Mouse (Mus musculus): ENCODE data around the gene Kctd2. TPM values are rescaled to one million over a fixed set of nuclear protein-coding genes. Genes with fewer than 3 reads are reported as not detected.
A peak's percentile ranks its signal among the peaks of the same experiment; 100 is the strongest.
"Not testable (repeated sequence)": the region's sequence is repeated elsewhere in the genome, so short reads cannot be mapped to it uniquely, and the experiment has no call there.

Gene Kctd2
- polyA plus RNA-seq, 1 experiment from 2014 or later, result 26.3 TPM

- peak; percentile 95 for ATAC-seq (replicated peaks)
- WGBS, result under 1% methylated on average over 65 of the region's 76 CpGs
- H3K27me3 ChIP-seq, result no peaks in the 10 kb centered on the region
- peak within 1 kb of the TSS; percentile 95 for H3K27ac ChIP-seq (replicated peaks)
- peaks cover 38% of the 10 kb centered on the region for H3K4me1 ChIP-seq
- peak within 1 kb of the TSS; percentile 70 for H3K4me2 ChIP-seq (replicated peaks)
- H3K9ac ChIP-seq (replicated peaks), result peak within 1 kb of the TSS; percentile 97
- peak within 1 kb of the TSS; percentile 95 for H3K4me3 ChIP-seq
- H3K9me3 ChIP-seq, result no peaks in the 10 kb centered on the region
- H3K36me3 ChIP-seq, result no peaks in the 10 kb centered on the region
These were observed 38.0 kb upstream of the Kctd2 start, which contains the start of gene Cdr2l for GRCm38 (mm10) chr11:115381743-115382539. TSS of gene Cdr2l (plus strand) at chr11:115381916.

GRCm38 (mm10) chr11:115382891-115383290, 37.0 kb upstream of the Kctd2 start:
- H3K36me3 ChIP-seq, result no peaks in the 10 kb centered on the region
- peak overlapping the region; percentile 97 for H3K9ac ChIP-seq (replicated peaks)

DNA sequence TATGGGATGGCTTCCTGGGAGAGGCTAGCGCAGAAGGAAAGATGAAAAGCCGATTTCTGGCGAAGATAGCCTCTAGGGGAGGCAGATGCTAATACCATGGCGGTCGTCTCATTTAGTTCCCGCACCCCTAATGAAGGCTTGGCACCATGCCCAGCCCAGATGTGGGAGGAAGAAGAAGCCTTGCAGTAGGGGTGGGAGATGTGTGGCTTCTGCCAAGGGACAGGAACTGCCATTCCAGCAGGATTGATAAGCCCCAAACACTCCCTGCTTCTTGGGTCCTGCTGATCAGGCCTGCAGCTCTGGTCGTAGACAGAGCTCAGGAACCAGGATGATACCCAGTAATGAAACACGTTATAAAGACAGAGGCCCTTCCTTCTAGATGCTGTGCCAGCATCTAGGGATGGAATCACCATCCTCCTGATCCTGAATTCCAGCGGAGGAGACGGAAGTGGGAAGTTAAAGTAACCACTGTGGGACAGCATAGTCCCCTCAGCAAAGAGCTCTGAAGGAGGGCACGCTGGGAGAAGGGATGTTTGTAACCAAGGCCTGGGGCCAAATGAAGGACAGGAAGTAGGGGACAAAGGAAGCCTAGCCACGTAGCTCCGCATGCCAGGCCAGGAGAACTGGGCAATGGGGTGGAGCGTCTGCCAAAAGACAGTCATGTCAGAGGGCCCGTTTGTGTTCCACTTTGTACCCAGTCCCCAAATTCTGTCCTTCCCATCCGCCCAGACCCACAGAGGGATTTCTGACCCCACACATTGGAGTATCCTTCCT, 36.0 kb upstream of the Kctd2 start:
- H3K4me3 ChIP-seq, result peak overlapping the region; percentile 95
- no peaks in the 10 kb centered on the region for H3K9me3 ChIP-seq
- peaks cover 42% of the 10 kb centered on the region for H3K4me1 ChIP-seq
- no peaks in the 10 kb centered on the region for H3K36me3 ChIP-seq
- 31% methylated on average over 16 of the region's 16 CpGs for WGBS
- peak overlapping the region; percentile 95 for H3K27ac ChIP-seq (replicated peaks)
- H3K4me2 ChIP-seq (replicated peaks), result peak overlapping the region; percentile 70
- peak overlapping the region; percentile 97 for H3K9ac ChIP-seq (replicated peaks)
- no peaks in the 10 kb centered on the region for H3K27me3 ChIP-seq
- ATAC-seq (replicated peaks), result no peak

More at GRCm38 (mm10) chr11:115382891-115383290, 37.0 kb upstream of the Kctd2 start:
- WGBS, result 7% methylated on average over 5 of the region's 5 CpGs
- peak overlapping the region; percentile 95 for H3K27ac ChIP-seq (replicated peaks)
- no peak for ATAC-seq (replicated peaks)
- H3K9me3 ChIP-seq, result no peaks in the 10 kb centered on the region
- H3K27me3 ChIP-seq, result no peaks in the 10 kb centered on the region
- H3K4me1 ChIP-seq, result peaks cover 42% of the 10 kb centered on the region
- peak overlapping the region; percentile 70 for H3K4me2 ChIP-seq (replicated peaks)
- peak overlapping the region; percentile 95 for H3K4me3 ChIP-seq

- no peaks in the 10 kb centered on the region for H3K36me3 ChIP-seq
- peak overlapping the region; percentile 95; the same call in 1 of the 2 replicates for H3K27ac ChIP-seq (replicated peaks)
- H3K4me1 ChIP-seq, result peaks cover 42% of the 10 kb centered on the region
- WGBS, result 76% methylated on average over 5 of the region's 5 CpGs
- H3K9ac ChIP-seq (replicated peaks), result peak overlapping the region; percentile 97
- ATAC-seq (replicated peaks), result no peak
- H3K4me3 ChIP-seq, result no peak overlapping the region
- H3K4me2 ChIP-seq (replicated peaks), result 0 out of 2 replicates have a peak overlapping the region, but pooled peaks have one; percentile 70
- H3K27me3 ChIP-seq, result no peaks in the 10 kb centered on the region
- no peaks in the 10 kb centered on the region for H3K9me3 ChIP-seq
These were observed 35.3 kb upstream of the Kctd2 start for GRCm38 (mm10) chr11:115384587-115384986.

DNA sequence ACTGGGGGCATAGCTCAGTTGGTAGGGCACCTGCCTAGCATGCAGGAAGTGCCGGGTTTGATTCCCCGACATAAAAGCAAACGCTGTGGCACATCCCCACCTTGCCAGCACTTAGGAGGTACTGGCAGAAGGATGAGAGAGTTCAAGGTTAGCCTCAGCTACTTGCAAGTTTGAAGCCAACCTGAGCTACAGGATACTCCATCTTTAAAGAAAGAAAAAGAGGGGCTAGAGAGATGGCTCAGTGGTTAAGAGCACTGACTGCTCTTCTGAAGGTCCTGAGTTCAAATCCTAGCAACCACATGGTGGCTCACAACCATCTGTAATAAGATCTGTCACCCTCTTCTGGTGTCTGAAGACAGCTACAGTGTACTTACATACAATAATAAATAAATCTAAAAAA, 33.1 kb upstream of the Kctd2 start:
- H3K27me3 ChIP-seq, result not testable (repeated sequence)

GRCm38 (mm10) chr11:115391358-115391757, 28.6 kb upstream of the Kctd2 start:
- no peak for ATAC-seq (replicated peaks)
- 90% methylated on average over 7 of the region's 7 CpGs for WGBS
- Histone ChIP-seq H3K27ac (replicated peaks) (no peak overlapping the region), H3K4me1 (peaks cover 4% of the 10 kb centered on the region; the same call in 1 of the 2 replicates), H3K27me3 (no peaks in the 10 kb centered on the region), H3K4me2 (replicated peaks) (no peak overlapping the region), H3K4me3 (no peak overlapping the region), H3K36me3 (peaks cover 48% of the 10 kb centered on the region), H3K9me3 (no peaks in the 10 kb centered on the region), H3K9ac (replicated peaks) (no peak overlapping the region)

More for the DNA sequence above, 33.1 kb upstream of the Kctd2 start:
- WGBS, result 91% methylated on average over 3 of the region's 3 CpGs
- Histone ChIP-seq H3K4me1 (peaks cover 36% of the 10 kb centered on the region), H3K36me3 (peaks cover 18% of the 10 kb centered on the region)
- not testable (repeated sequence) for H3K9me3 ChIP-seq; H3K4me2 ChIP-seq (replicated peaks); H3K9ac ChIP-seq (replicated peaks); H3K4me3 ChIP-seq; H3K27ac ChIP-seq (replicated peaks); ATAC-seq (replicated peaks)

DNA sequence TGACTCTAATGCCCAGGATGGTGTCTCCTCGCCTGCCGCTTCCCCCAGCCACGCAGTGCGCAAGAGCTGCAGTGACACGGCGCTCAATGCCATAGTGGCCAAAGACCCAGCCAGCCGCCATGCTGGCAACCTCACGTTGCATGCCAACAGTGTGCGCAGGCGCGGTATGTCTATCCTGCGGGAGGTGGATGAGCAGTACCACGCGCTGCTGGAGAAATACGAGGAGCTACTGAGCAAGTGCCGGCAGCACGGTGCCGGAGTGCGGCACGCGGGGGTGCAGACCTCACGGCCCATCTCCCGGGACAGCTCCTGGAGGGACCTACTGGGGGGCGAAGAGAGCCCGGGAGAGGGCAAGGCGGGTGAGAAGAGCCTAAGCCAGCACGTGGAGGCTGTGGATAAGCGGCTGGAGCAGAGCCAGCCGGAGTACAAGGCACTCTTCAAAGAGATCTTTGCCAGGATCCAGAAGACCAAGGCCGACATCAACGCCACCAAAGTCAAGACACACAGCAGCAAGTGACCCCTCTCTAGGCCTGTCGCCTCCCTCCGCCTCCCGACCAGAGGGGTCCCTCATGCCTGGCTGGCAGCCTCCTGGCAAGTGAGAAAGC, 26.1 kb upstream of the Kctd2 start:
- Histone ChIP-seq H3K4me1 (no peaks in the 10 kb centered on the region), H3K36me3 (peaks cover 49% of the 10 kb centered on the region), H3K4me3 (no peak overlapping the region), H3K4me2 (replicated peaks) (no peak overlapping the region), H3K9me3 (no peaks in the 10 kb centered on the region), H3K9ac (replicated peaks) (no peak overlapping the region), H3K27ac (replicated peaks) (no peak overlapping the region), H3K27me3 (no peaks in the 10 kb centered on the region)
- 75% methylated on average over 34 of the region's 34 CpGs for WGBS
- no peak for ATAC-seq (replicated peaks)

DNA sequence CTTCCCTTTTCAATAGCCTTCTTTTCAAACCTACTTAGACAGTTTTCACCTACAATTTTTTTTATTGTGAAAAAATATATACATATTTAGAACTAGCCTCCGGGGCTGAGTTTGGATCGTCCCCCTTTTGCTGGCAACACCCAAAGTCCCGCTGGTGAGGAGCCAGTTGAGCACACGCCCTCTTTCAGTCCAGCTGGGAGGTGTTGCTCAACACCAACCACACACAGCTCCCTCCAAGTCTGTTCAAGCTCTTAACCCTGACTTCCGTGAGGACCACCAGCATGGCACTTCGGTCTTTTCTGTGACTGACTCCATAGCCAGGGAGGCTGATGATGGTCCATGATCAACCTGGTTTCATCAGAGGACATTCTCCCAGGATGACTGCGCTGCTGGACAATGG, 21.8 kb upstream of the Kctd2 start:
- Histone ChIP-seq H3K9ac (replicated peaks) (no peak overlapping the region), H3K4me1 (peaks cover 8% of the 10 kb centered on the region), H3K36me3 (peaks cover 21% of the 10 kb centered on the region), H3K4me3 (no peak overlapping the region), H3K27me3 (no peaks in the 10 kb centered on the region), H3K4me2 (replicated peaks) (no peak overlapping the region), H3K9me3 (no peaks in the 10 kb centered on the region), H3K27ac (replicated peaks) (no peak overlapping the region)
- no peak for ATAC-seq (replicated peaks)
- WGBS, result 84% methylated on average over 7 of the region's 7 CpGs

DNA sequence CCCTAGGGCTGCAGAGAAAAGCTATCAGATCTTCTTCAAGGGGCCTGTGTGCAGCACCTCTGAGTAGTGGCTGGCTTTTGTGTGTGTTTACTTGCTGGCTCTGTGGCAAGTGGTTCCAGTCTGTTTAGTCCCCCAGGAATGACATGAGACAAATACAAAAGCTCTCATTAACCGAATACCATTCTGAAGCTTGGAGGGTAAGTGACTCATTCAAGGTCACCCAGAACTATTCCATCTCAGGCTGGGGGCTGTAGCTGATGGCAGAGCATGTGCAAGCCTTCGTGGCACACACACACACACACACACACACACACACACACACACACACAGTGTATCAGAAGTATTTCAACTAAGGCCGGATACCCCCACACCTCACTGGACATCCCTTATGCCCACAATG, 19.8 kb upstream of the Kctd2 start:
- peaks cover 4% of the 10 kb centered on the region; the same call in 1 of the 2 replicates for H3K36me3 ChIP-seq
- H3K27ac ChIP-seq (replicated peaks), result peak overlapping the region; percentile 46; the same call in 1 of the 2 replicates
- ATAC-seq (replicated peaks), result no peak
- H3K9ac ChIP-seq (replicated peaks), result no peak overlapping the region
- no peaks in the 10 kb centered on the region for H3K9me3 ChIP-seq
- WGBS, result 74% methylated on average over 3 of the region's 3 CpGs
- H3K4me1 ChIP-seq, result peaks cover 21% of the 10 kb centered on the region
- no peak overlapping the region for H3K4me3 ChIP-seq
- no peak overlapping the region for H3K4me2 ChIP-seq (replicated peaks)
- H3K27me3 ChIP-seq, result no peaks in the 10 kb centered on the region

DNA sequence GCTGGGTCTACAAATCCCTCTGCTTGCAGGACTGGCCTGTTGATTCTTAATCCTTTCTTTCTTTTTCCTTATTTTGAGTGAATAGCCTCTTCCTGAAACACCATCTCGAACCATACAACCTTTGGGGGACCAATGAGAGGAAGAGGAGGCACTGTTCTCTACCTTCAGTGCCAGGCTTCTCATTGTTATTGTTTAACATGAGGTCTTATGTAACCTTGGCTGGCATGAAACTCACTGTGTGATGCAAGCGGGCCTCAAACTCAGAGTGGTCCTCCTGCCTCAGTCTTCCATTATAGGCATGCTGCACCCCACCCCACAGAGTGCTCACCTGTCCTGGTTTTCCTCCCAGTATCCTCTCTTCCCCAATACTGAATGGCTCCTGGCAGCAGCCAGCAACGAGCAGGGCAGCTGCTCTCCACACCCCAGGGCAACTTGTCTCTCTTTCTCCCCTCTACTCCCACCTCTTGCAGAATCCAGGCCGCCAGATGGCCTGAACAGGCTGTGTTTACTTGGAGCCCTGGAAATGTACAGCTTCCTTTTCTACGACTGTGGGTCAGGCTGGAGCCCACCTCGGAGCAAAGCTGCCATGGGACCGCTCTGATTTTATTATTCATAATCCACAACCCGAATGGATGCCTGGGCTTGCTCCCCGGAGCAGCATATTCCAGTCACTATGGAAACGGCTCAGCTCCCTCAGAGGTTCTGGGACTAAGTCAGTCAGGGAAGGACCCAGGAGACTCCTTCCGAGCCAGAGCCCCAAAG, 19.1 kb upstream of the Kctd2 start:
- Histone ChIP-seq H3K4me1 (peaks cover 22% of the 10 kb centered on the region), H3K9me3 (no peaks in the 10 kb centered on the region), H3K4me3 (no peak overlapping the region), H3K36me3 (peaks cover 4% of the 10 kb centered on the region; the same call in 1 of the 2 replicates), H3K27me3 (no peaks in the 10 kb centered on the region), H3K9ac (replicated peaks) (no peak overlapping the region), H3K4me2 (replicated peaks) (no peak overlapping the region), H3K27ac (replicated peaks) (peak overlapping the region; percentile 46)
- ATAC-seq (replicated peaks), result 0 out of 2 replicates have a peak, but pooled peaks have one; percentile 21
- WGBS, result 41% methylated on average over 11 of the region's 11 CpGs

Data from forebrain, embryonic 15.5 days (tissue).